Mouse (Mus musculus) G1E (cell line): ENCODE data around the gene Dbp.

ENCODE experiments used
- CTCF ChIP-seq: IDR thresholded peaks from 2 replicates; pipeline ENCODE4 v1.5.1; 2012; ENCODE audit warnings: low read depth, low read length, inconsistent platforms, mixed read lengths
- GATA1 ChIP-seq: IDR thresholded peaks from 2 replicates; pipeline ENCODE4 v1.6.1; 2012; ENCODE audit warnings: borderline replicate concordance, low read length, inconsistent platforms, mixed read lengths
- POLR2AphosphoS5 ChIP-seq: IDR thresholded peaks from 2 replicates; pipeline ENCODE4 v1.6.1; 2012; ENCODE audit warnings: low read depth, low read length, inconsistent platforms; ENCODE audit not compliant: insufficient replicate concordance
- TAL1 ChIP-seq: conservative IDR thresholded peaks from 2 replicates; pipeline ENCODE4 v1.6.1; 2012; ENCODE audit warnings: low read depth, low read length, inconsistent platforms, mixed read lengths

- TF ChIP-seq CTCF (no peak), GATA1 (no peak), TAL1 (no peak), POLR2AphosphoS5 (no peak)
These were observed 11.6 kb downstream of the Dbp start for GRCm38 (mm10) chr7:45716460-45716857.
